Mouse (Mus musculus) kidney, adult 2 months (tissue): Measurements from ENCODE around the gene Cdkn2aip.

Experiments used
- CTCF ChIP-seq: fragments of 200-500 bp; conservative IDR thresholded peaks from 2 replicates; pipeline ENCODE4 v1.5.1; 2011; ENCODE audit warnings: low read depth, mild to moderate bottlenecking, control low read depth, low read length, moderate library complexity, mixed read lengths; ENCODE audit not compliant: insufficient read depth, insufficient read length
- POLR2A ChIP-seq: fragments of 200-500 bp; IDR thresholded peaks from one replicate; pipeline ENCODE4 v1.6.1; 2011; ENCODE audit warnings: low read depth, low read length, control low read depth

GRCm38 (mm10) chr8:47695431-47696105, 18.2 kb downstream of the Cdkn2aip start:
- no peak for TF ChIP-seq CTCF
- TF ChIP-seq POLR2A: no peak
